Mouse (Mus musculus) erythroblast, embryonic 14.5 days (primary cell): Measurements from ENCODE around the gene Ntm. TPM values are rescaled to one million over a fixed set of nuclear protein-coding genes. Genes with fewer than 3 reads are reported as not detected.

Source experiments
- H3K27me3 ChIP-seq: 2 replicates; pipeline ENCODE4 v1.6.1; 2012; ENCODE audit warnings: inconsistent platforms; ENCODE audit not compliant: control insufficient read depth
- H3K36me3 ChIP-seq: 2 replicates; pipeline ENCODE4 v1.6.1; 2012; ENCODE audit warnings: mild to moderate bottlenecking, inconsistent platforms; ENCODE audit not compliant: control insufficient read depth
- H3K4me1 ChIP-seq: 2 replicates; pipeline ENCODE4 v1.6.1; 2012; ENCODE audit warnings: inconsistent platforms; ENCODE audit not compliant: control insufficient read depth
- H3K4me3 ChIP-seq: replicated peaks from 2 replicates; pipeline ENCODE3; 2012; ENCODE audit warnings: moderate library complexity, mild to moderate bottlenecking, inconsistent platforms
- H3K9me3 ChIP-seq: 2 replicates; pipeline ENCODE4 v1.6.1; 2012; ENCODE audit warnings: low read length, inconsistent platforms, mixed read lengths; ENCODE audit not compliant: control insufficient read depth
- GATA1 ChIP-seq: IDR thresholded peaks from 2 replicates; pipeline ENCODE4 v1.6.1; 2012; ENCODE audit warnings: low read length, inconsistent platforms, mixed read lengths
- TAL1 ChIP-seq: IDR thresholded peaks from 3 replicates; pipeline ENCODE4 v1.6.1; 2012; ENCODE audit warnings: low read length, inconsistent platforms, mixed read lengths
- polyA plus RNA-seq: library from polyadenylated mRNA; stranded (reverse); fragments of >175 nt; gene quantifications from 2 replicates; pipeline ENCODE4 v1.2.3, GENCODE M21; 2012

Gene Ntm
- polyA plus RNA-seq, 1 experiment, result 0.01 TPM

DNA sequence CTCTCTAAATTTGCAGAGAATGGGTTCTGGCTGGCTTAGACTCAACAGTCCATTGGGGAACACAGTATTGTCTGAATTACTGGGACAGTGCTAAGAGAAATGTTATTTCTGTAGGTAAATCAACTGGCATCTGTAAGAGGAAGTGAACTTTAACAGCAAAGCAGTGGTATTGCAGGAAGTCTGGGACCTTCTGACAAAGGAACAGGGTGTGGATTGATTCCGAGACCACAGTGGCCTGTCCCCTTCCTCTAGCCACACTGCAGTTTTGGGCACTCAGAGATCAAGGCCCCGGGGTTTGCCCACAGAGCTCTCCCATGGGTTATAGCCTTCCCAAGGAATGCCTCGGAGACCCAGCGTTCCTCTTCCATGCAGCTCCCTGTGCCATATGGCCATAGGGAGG lies 172.9 kb downstream of the Ntm start:
- TF ChIP-seq GATA1, result no peak
- TF ChIP-seq TAL1, result no peak
- no peaks in the 10 kb centered on the region for H3K36me3 ChIP-seq
- H3K4me3 ChIP-seq, result no peak overlapping the region

DNA sequence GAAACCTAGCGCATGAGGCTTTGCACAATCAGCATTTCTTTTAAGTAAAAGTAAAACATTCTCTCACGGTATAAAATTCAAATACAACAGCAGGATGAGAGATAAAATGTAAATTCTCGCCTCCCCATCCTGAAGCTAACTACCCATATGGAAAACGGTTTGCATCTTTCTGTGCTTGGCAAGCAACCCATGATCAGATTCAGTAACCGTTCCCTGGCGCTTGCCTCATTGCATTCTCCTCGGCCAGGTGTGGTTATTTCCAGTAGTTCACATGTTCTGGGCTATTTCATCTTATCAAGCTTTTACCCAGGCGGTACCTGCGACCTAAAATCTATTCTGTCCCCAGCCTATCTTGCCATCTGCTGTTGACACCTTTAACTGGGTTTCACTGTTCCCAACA lies 174.1 kb downstream of the Ntm start:
- H3K9me3 ChIP-seq, result no peaks in the 10 kb centered on the region
- H3K27me3 ChIP-seq, result no peaks in the 10 kb centered on the region
- H3K4me3 ChIP-seq, result no peak overlapping the region
- TF ChIP-seq GATA1 (no peak), TAL1 (no peak)
- H3K36me3 ChIP-seq, result no peaks in the 10 kb centered on the region
- no peaks in the 10 kb centered on the region for H3K4me1 ChIP-seq

More for the DNA sequence above, 172.9 kb downstream of the Ntm start:
- Histone ChIP-seq H3K4me1 (no peaks in the 10 kb centered on the region), H3K27me3 (no peaks in the 10 kb centered on the region), H3K9me3 (no peaks in the 10 kb centered on the region)

DNA sequence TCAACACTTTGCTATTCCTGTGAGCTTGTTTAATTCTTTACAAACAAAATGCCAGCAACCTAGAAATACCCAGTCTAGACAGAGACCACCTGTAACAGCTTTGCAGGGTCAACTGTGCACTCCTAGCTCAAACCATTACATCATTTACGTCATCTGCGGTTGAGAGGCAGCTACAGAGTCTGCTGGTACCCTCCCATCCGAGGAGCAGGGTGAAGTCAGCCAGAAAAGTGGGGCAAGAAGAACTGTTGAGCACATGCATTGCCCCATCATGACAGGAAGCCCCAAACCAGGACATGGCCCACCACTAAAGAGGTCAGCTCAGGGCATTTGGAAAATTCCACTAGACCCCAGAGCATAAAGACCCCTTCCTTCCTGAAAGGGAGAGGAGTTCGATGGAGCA lies 175.5 kb downstream of the Ntm start:
- no peaks in the 10 kb centered on the region for H3K36me3 ChIP-seq
- H3K4me1 ChIP-seq, result no peaks in the 10 kb centered on the region
- no peaks in the 10 kb centered on the region for H3K9me3 ChIP-seq
- no peaks in the 10 kb centered on the region for H3K27me3 ChIP-seq
- TF ChIP-seq TAL1, result no peak
- no peak for TF ChIP-seq GATA1
- H3K4me3 ChIP-seq, result no peak overlapping the region

DNA sequence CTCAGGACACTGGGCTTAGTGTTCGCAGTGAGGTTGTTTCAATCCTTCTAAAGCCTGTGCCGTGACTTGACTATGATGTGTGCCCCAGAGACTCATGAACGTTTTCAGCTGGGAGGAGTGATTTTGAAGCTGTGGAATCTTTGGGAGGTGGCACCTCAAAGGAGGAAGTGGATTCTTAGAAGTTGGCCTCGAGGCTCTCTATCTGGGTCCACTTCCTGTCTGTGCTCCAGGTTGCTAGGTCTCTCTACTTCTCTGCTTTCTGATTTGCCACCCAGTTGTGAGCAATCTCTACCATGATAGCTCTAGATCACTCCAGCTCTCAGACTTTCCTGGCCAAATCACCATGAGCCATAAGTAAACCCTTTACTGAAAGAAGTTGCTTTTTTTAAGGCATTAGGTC lies 180.2 kb downstream of the Ntm start:
- TF ChIP-seq GATA1 (no peak), TAL1 (no peak)
- Histone ChIP-seq H3K9me3 (no peaks in the 10 kb centered on the region), H3K27me3 (no peaks in the 10 kb centered on the region), H3K4me3 (no peak overlapping the region), H3K4me1 (no peaks in the 10 kb centered on the region), H3K36me3 (no peaks in the 10 kb centered on the region)

DNA sequence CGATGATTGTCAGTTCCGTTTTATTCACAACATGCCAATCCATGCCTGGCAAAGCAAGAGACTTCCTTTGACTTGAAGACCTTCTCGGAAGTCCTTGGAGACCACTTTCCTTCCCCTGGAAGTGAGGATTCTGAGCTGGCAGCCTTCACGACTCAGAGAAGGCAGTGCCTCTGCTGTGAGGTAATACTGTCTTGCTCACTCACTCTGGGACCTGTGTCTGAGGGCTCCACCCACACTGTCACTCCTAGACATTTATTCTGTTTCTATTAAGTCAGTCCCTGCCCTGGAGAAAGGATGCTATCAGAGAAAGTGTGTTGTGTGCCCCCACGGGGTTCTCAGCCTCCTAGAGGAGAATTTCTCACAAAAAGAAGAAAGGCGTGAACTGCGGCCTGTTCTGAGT lies 183.2 kb downstream of the Ntm start:
- Histone ChIP-seq H3K9me3 (no peaks in the 10 kb centered on the region), H3K4me1 (no peaks in the 10 kb centered on the region), H3K4me3 (no peak overlapping the region), H3K27me3 (no peaks in the 10 kb centered on the region), H3K36me3 (no peaks in the 10 kb centered on the region)
- no peak for TF ChIP-seq TAL1
- TF ChIP-seq GATA1, result no peak

DNA sequence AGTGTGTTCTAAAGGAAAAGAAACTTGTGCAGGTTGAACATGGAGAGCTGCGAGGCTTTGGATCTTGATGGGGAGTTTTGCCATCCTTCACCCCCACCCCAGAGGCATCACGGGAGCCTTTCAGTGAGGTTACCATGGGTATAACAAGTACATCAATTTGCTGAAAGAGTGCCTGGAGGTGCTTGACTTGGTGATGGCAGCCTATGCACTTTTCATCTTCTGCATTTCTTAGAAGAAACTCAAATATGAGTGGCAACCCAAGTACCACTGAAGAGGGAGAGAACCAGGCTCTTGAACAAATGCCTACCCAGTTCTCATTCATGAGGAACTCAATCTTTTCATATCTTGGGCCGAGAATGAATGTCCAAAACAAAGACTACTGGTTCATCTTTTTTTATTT lies 186.0 kb downstream of the Ntm start:
- Histone ChIP-seq H3K4me1 (no peaks in the 10 kb centered on the region), H3K4me3 (no peak overlapping the region), H3K36me3 (no peaks in the 10 kb centered on the region), H3K27me3 (no peaks in the 10 kb centered on the region), H3K9me3 (no peaks in the 10 kb centered on the region)
- TF ChIP-seq GATA1 (no peak), TAL1 (no peak)

DNA sequence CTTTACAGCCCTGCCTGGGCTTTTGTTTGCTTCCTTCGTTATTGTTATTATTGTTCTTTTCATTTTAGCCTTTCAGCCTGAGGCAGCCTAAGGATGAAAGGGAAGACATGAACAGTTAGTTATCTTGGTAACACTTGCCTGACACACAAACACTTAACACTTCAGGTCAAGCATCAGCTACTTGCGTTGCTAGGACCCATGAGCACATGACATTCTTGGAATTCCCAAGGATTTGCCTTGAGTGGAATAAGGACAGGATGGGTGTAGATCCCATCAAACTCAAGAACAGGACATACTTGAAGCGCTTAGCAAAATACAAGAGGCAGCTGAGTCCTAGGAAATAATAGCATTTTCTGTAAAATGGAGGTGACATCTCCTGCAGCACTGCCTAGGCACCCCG lies 186.4 kb downstream of the Ntm start:
- no peaks in the 10 kb centered on the region for H3K4me1 ChIP-seq
- no peak overlapping the region for H3K4me3 ChIP-seq
- no peaks in the 10 kb centered on the region for H3K27me3 ChIP-seq
- H3K9me3 ChIP-seq, result no peaks in the 10 kb centered on the region
- no peak for TF ChIP-seq TAL1
- TF ChIP-seq GATA1, result no peak
- H3K36me3 ChIP-seq, result no peaks in the 10 kb centered on the region

DNA sequence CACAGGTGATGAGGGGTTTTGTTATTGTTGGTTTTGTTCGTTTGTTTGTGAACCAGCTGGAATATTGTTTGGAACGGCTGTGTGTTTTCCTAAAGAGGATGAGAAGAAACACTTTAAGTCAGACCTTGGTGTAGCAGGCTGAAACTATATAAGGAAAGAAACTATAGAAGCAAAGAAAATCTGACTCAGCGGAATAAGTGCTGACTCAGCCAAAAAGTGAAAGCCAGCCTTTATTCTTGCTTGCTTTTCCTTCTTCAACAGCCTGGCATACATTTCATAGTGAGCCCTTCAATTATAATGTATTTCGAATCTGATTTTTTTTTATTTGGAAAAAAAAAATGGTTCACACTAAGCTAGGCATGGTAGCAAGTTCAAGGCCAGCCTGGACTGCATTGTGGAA lies 186.9 kb downstream of the Ntm start:
- Histone ChIP-seq H3K4me3 (no peak overlapping the region), H3K36me3 (no peaks in the 10 kb centered on the region), H3K9me3 (no peaks in the 10 kb centered on the region), H3K4me1 (no peaks in the 10 kb centered on the region), H3K27me3 (no peaks in the 10 kb centered on the region)
- TF ChIP-seq GATA1 (no peak), TAL1 (no peak)

DNA sequence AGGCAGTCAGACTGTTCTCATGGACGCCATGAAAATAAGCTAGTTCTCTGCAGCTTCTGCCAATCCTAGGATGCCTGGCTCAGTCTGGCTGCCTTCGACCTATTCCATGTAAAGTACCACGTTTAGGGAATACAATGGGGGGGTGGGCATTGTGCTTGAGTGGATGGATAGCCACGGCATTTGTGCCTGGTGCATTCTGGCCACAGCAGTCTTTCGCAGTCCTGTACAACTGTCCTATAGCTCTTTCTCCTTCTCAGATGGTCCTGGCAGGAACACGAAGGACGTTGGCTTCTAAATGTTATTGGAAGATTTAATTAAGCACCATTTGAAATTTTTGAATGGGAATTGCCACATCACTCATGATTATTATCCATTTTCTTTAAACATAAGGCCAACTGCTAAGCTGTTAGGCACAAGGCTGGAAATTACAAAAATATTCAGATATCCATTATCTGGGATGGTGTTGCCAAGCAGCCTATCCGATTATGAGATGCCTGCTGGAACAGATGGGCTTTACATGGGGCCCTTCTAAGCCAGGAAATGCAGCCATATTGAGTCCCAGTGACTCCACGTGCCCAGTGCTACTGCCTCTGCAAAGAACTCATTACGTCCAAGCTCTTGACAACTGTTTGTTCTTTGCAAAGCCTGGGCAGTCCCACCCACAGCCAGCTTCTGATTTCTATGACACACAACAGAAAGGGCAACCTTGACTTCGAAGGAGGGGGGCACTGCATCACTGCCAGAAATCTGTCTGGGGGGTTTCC lies 190.1 kb downstream of the Ntm start:
- no peaks in the 10 kb centered on the region for H3K4me1 ChIP-seq
- TF ChIP-seq TAL1 (no peak), GATA1 (no peak)
- H3K9me3 ChIP-seq, result no peaks in the 10 kb centered on the region
- no peak overlapping the region for H3K4me3 ChIP-seq
- no peaks in the 10 kb centered on the region for H3K36me3 ChIP-seq
- H3K27me3 ChIP-seq, result no peaks in the 10 kb centered on the region

DNA sequence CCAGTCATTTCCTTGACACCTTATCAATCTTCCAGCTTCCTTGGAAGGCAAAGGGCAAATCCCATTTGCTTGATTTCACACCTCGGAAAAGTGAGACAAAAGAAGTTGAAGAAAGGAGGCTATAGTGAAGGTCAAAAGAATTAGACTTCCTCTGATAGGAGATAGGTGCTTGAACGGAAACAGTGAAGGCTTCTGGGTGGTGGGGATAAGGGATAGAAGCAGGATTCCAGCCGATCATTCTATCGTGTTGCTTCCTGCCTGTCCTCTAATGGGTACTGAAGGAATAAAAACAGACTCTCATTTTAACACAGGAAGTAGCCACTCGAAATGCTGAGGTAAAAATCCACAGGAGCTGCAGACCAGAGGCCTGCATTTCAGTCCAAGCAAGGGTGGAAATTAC lies 191.1 kb downstream of the Ntm start:
- H3K4me3 ChIP-seq, result no peak overlapping the region
- H3K4me1 ChIP-seq, result no peaks in the 10 kb centered on the region
- TF ChIP-seq TAL1 (no peak), GATA1 (no peak)
- no peaks in the 10 kb centered on the region for H3K9me3 ChIP-seq
- no peaks in the 10 kb centered on the region for H3K27me3 ChIP-seq
- no peaks in the 10 kb centered on the region for H3K36me3 ChIP-seq
